Mouse (Mus musculus) E14TG2a.4 (cell line): ENCODE data around the gene Tlx2.

Experiments used
- H3K27me3 ChIP-seq: 2 replicates; pipeline ENCODE4 v1.6.1; 2014; ENCODE audit warnings: low read length, control low read depth; ENCODE audit not compliant: insufficient read depth
- H3K36me3 ChIP-seq: 2 replicates; pipeline ENCODE4 v1.6.1; 2014; ENCODE audit warnings: low read length, control low read depth; ENCODE audit not compliant: insufficient read depth
- H3K4me1 ChIP-seq: replicated peaks from 2 replicates; pipeline ENCODE4 v1.6.1; 2014; ENCODE audit warnings: low read depth, low read length, control low read depth
- H3K4me3 ChIP-seq: replicated peaks from 2 replicates; pipeline ENCODE4 v1.5.1; 2014; ENCODE audit warnings: mild to moderate bottlenecking, low read length
- H3K9me3 ChIP-seq: 2 replicates; pipeline ENCODE4 v1.6.1; 2014; ENCODE audit warnings: low read length, control low read depth
- CTCF ChIP-seq: conservative IDR thresholded peaks from 2 replicates; pipeline ENCODE4 v1.5.1; 2014; ENCODE audit warnings: low read length
- NANOG ChIP-seq: IDR thresholded peaks from 2 replicates; pipeline ENCODE4 v1.6.1; 2014; ENCODE audit warnings: borderline replicate concordance, low read length, mixed read lengths
- POU5F1 ChIP-seq: IDR thresholded peaks from 2 replicates; pipeline ENCODE4 v1.6.1; 2014; ENCODE audit warnings: low read length, borderline replicate concordance

Gene Tlx2

DNA sequence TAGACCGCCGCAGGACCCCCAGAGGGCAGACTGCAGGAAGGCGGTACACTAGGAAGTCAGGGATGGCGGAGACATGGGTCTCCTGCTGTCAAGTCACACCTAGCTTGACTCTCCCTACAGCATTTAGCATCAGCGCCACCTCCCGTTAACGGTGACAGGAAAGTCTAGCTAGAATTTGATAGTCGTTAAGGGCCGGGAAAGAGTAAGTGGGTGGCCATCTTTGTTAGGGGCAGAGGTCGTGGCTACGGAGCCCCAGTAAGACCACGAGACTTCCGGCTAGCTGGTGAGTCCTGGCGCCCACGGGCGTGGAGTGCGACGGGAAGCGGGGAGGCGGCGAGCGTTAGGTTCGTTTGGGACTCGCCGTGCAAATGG is 31.2 kb upstream of the Tlx2 start, which contains the start of the genes Ccdc142 and Gm42688:
Gene Ccdc142, plus strand, starts transcription at position 286 of the 372 bp plus-strand sequence.
Gene Gm42688, plus strand, starts transcription at position 302 of the 372 bp plus-strand sequence.
- H3K9me3 ChIP-seq: no peaks in the 10 kb centered on the region
- H3K4me1 ChIP-seq: peaks cover 24% of the 10 kb centered on the region
- peaks cover 3% of the 10 kb centered on the region; the same call in 1 of the 2 replicates for H3K36me3 ChIP-seq
- TF ChIP-seq POU5F1 (no peak), CTCF (peak; percentile 12; the same call in 1 of the 2 replicates), NANOG (no peak)
- peaks cover 50% of the 10 kb centered on the region for H3K27me3 ChIP-seq
- peak within 1 kb of the TSS; percentile 94 for H3K4me3 ChIP-seq

DNA sequence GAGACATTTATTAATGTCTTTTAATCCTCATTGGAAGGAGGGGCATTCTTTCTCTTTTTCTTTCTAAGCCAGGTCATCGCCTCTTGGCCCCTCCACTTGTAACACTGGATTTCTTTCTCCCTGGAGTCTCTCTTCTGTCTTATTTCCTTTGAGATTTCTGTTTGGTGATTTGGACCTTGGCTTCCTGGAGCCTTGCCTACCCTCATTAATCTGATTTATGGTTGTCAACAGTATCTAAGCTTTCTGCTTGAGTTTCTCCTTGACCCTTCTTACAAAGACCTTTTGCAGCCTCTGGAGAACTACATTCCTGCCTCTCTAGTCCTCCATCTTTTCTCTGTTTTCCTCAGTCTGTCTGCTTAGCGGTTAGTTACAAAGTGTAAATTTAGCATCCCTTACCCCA is 28.3 kb upstream of the Tlx2 start:
- Histone ChIP-seq H3K4me1 (peaks cover 23% of the 10 kb centered on the region), H3K27me3 (peaks cover 55% of the 10 kb centered on the region), H3K36me3 (no peaks in the 10 kb centered on the region), H3K9me3 (0 out of 2 replicates have a peak, but pooled peaks cover 4% of the 10 kb centered on the region), H3K4me3 (no peak overlapping the region)
- TF ChIP-seq CTCF: no peak
- no peak for TF ChIP-seq POU5F1
- TF ChIP-seq NANOG: no peak

DNA sequence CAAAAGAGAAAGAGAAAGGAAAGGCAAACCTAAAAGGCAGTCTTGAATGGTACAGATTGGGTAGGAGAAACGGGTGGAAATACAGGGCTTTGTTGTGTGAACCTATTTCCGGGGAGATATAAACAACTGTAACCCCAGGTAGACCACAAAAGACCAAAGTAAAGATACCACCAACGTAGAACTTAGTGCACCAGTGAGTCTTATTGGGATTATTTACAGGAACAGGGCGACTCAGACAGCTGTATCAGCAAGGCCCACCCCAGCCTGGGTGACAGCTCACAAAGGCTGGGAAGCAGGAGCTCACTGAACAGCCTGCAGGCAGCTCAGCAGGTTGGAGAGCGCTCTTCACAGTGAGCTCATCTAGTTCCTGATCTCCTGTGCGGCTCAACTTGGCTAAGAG is 25.9 kb upstream of the Tlx2 start:
- Histone ChIP-seq H3K4me3 (no peak overlapping the region), H3K4me1 (peaks cover 5% of the 10 kb centered on the region; the same call in 1 of the 2 replicates), H3K27me3 (peaks cover 53% of the 10 kb centered on the region), H3K36me3 (no peaks in the 10 kb centered on the region), H3K9me3 (0 out of 2 replicates have a peak, but pooled peaks cover 4% of the 10 kb centered on the region)
- no peak for TF ChIP-seq NANOG
- no peak for TF ChIP-seq POU5F1
- TF ChIP-seq CTCF: no peak

DNA sequence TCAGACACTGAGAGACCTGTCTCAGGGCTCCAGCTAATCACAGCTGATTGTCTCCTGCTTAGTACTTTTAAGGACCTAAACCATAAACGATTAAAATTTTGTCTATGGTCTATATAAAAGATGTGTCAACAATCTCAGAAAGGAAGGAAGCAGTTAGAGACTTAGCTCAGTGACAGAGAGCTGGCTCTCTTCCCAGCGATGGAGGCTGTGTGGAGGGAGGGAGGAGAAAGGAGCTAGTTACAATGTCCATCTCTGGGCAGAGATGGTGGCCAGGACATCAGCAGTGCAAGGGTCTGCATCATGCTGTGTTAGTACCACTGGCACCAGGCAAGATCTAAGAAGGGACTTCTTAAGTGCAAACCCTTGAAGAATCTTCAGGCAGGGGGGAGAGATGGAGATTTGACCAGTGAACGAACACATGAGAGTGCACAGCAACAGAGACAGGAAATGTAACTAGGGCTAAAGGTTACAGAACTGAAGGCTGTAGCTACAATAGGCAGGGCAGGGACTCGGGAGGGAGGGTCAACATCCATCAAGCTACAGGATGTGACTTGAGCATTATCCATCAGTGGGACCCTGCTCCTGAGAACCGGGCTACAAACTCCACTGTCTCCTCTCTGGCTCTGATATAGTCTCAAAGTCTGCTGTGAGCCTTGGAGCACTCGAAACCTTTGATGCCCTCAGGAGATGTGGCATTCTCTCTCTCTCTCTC is 22.5 kb upstream of the Tlx2 start:
- Histone ChIP-seq H3K4me1 (peaks cover 14% of the 10 kb centered on the region), H3K9me3 (0 out of 2 replicates have a peak, but pooled peaks cover 4% of the 10 kb centered on the region), H3K36me3 (no peaks in the 10 kb centered on the region), H3K27me3 (peaks cover 64% of the 10 kb centered on the region), H3K4me3 (no peak overlapping the region)
- no peak for TF ChIP-seq CTCF
- no peak for TF ChIP-seq NANOG
- TF ChIP-seq POU5F1: no peak

DNA sequence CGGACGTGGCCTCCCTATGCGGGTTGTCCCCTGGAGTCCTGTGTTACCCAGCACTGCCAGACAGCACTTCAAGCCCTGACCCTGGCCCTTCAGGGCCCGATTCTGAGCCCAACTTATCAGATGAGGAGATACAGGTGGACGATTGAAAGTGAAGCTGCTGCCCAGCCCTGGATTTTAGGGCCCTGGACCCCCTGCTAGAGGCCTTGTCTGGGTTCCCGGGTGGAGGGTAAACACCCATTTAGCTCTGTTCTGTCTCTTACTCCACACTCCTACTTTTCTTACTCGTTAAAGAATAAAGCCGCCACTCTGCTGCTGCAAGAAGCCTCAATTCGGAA is 17.8 kb upstream of the Tlx2 start:
- Histone ChIP-seq H3K27me3 (peaks cover 90% of the 10 kb centered on the region), H3K36me3 (peaks cover 1% of the 10 kb centered on the region; the same call in 1 of the 2 replicates), H3K4me3 (peak overlapping the region; percentile 62), H3K4me1 (peaks cover 30% of the 10 kb centered on the region), H3K9me3 (no peaks in the 10 kb centered on the region)
- TF ChIP-seq CTCF (no peak), NANOG (no peak), POU5F1 (no peak)

DNA sequence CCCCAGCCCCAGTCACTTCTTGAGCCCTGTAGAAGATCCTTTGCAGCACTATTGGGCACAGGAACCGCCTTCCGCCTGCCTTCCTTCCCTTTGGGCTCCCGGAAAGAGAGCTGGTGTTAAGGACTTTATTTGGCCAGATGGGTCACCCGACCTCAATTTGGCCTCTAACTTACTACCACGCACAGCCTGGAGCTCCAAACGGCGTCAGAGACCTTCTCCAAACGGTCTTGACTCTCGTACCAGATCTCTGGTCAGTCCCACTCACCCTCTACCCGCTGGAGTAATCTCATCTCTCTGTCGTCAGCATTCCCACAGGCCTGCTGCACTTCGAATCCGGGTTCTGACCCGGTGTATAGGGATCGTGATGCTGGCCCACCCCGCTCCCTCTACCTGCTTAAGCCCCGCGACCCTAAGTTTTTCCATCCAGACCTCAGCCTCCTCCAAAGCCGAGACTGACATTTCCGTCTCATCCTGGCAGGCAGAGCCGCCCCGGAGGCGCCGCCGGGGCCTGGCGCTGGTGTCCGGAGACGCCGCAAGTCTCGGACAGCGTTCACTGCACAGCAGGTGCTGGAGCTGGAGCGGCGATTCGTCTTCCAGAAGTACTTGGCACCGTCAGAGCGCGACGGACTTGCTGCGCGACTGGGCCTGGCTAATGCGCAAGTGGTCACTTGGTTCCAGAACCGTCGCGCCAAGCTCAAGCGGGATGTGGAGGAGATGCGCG is 17.3 kb upstream of the Tlx2 start:
- Histone ChIP-seq H3K36me3 (peaks cover 6% of the 10 kb centered on the region), H3K4me1 (peaks cover 30% of the 10 kb centered on the region), H3K27me3 (peaks cover 89% of the 10 kb centered on the region), H3K9me3 (no peaks in the 10 kb centered on the region), H3K4me3 (peak overlapping the region; percentile 62)
- TF ChIP-seq NANOG (no peak), POU5F1 (no peak), CTCF (no peak)

DNA sequence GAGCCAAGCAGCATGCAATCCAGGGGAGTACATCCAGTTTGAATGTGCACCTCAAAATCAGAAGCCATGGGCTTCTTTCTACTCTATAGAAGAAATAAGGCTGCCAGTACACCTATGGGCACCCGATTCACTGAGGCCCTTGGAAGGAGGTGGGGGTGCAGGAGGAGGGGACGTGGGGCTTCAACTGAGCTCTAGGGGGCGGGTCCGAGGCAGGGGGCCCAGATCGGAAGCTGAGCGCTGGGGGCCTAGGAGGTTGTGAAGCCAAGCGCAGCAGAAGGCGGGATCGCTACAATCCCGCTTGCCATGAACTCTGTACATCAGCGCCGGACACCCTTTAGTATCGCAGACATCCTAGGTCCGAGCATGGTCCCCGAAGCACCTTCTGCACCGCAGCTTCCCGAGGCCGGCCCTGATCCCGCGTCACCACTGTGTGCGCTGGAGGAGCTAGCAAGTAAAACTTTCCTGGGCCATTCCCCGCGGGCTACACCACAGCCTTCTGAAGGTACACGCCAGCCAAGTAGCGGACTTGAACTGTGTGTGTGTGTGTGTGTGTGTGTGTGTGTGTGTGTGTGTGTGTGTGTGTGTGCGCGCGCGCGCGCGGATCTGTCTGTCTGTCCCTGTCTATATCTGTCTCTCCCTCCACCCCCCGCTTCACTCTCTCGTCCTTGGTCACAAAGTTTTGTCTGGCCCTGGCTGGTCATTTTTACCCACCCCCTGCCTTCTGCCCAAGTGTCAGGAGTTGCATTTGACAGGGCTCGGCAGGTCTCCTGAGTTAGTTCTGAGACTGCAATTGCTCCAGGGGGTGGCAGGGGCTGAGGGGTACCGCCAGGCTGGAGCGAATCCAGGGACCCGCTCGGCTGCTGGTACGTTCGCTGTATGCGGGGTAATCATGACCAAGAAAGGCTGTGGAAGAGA is 16.3 kb upstream of the Tlx2 start, which contains the start of gene Lbx2:
Gene Lbx2, plus strand, starts transcription at position 247 of the 915 bp plus-strand sequence.
- H3K9me3 ChIP-seq: no peaks in the 10 kb centered on the region
- H3K4me1 ChIP-seq: peaks cover 30% of the 10 kb centered on the region
- TF ChIP-seq POU5F1 (no peak), NANOG (no peak), CTCF (no peak)
- peaks cover 82% of the 10 kb centered on the region for H3K27me3 ChIP-seq
- peak within 1 kb of the TSS; percentile 62 for H3K4me3 ChIP-seq
- peaks cover 13% of the 10 kb centered on the region for H3K36me3 ChIP-seq

DNA sequence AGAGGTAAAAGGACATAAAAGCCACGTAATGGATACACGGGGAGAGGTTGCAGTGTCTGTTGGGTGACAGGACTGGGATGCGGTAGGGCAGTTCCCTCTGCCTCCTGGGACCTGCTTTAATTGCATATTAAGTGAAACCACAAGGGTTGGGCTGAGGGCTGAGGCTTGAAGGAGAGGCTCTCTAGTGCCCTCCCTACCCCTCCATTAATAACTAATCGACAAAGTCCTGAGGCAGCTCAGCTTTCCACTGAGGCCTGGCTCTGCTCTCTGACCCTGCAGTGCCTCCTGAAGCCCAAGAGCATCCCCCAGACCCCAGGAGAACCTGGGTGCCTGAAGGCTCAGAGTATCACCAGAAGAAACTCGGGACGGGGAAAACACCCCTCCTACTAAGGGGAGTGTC is 14.4 kb upstream of the Tlx2 start:
- Histone ChIP-seq H3K4me1 (peaks cover 32% of the 10 kb centered on the region), H3K36me3 (peaks cover 32% of the 10 kb centered on the region), H3K27me3 (peaks cover 68% of the 10 kb centered on the region), H3K9me3 (no peaks in the 10 kb centered on the region), H3K4me3 (no peak overlapping the region)
- TF ChIP-seq NANOG: no peak
- TF ChIP-seq POU5F1: no peak
- TF ChIP-seq CTCF: no peak

DNA sequence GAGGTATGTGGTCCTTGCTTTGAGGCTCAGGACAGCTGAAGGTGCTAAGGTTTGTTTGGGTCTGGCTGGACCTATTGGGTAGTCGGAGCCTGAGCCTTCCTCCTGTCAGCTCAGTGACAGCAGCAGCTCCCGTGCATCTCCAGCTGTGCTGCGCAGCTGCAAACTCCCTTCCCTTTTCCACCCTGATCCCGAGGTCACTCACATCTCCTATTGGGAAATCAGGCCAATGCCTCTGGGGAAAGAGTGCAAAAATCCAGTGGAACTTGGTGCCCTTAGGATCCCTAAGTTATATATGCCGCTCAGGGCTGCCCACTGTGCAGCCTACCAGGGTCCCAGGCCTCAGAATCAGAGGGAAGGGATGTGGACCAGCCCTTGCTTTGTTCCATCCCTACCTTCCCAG is 13.4 kb upstream of the Tlx2 start:
- Histone ChIP-seq H3K4me3 (no peak overlapping the region), H3K27me3 (peaks cover 60% of the 10 kb centered on the region), H3K9me3 (no peaks in the 10 kb centered on the region), H3K36me3 (peaks cover 34% of the 10 kb centered on the region), H3K4me1 (peaks cover 36% of the 10 kb centered on the region)
- TF ChIP-seq NANOG (no peak), POU5F1 (no peak)
